Mouse (Mus musculus) ES-Bruce4 (cell line): ENCODE data around the gene Fbxl18.

ENCODE experiments used
- CTCF ChIP-seq: IDR thresholded peaks from one replicate; pipeline ENCODE4 v1.8.1; 2011; ENCODE audit warnings: low read depth, low read length
- EP300 ChIP-seq: IDR thresholded peaks from 2 replicates; pipeline ENCODE4 v1.6.1; 2011; ENCODE audit warnings: low read depth, low read length; ENCODE audit not compliant: insufficient read depth
- POLR2A ChIP-seq: IDR thresholded peaks from one replicate; pipeline ENCODE4 v1.8.1; 2011; ENCODE audit warnings: low read length; ENCODE audit not compliant: insufficient read depth

DNA sequence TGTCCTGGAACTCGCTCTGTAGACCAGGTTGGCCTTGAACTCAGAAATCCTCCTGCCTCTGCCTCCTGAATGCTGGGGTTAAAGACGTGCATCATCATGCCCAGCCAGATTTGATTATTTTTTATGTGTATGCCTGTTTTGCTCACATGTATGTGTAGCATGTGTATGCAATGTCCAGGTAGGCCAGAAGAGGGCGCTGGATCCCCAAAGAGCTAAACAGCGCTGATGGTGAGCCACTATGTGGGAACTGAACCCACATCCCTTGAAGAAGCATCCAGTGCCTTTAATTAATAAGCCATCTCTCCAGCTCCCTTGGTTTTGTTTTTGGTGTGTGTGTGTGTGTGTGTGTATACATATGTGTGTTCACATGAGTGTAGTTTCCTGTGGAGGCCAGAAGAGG, 38.8 kb downstream of the Fbxl18 start:
- TF ChIP-seq CTCF (peak; percentile 47), POLR2A (no peak), EP300 (no peak)
